Mouse (Mus musculus) R1 (cell line): Measurements from ENCODE around the gene Kcnj11.

Source experiments
- DNase-seq: peaks from one replicate; pipeline ENCODE4 v3.0.0-alpha.2; 2018; ENCODE audit warnings: low read depth, low spot score

The Kcnj11 gene

DNA sequence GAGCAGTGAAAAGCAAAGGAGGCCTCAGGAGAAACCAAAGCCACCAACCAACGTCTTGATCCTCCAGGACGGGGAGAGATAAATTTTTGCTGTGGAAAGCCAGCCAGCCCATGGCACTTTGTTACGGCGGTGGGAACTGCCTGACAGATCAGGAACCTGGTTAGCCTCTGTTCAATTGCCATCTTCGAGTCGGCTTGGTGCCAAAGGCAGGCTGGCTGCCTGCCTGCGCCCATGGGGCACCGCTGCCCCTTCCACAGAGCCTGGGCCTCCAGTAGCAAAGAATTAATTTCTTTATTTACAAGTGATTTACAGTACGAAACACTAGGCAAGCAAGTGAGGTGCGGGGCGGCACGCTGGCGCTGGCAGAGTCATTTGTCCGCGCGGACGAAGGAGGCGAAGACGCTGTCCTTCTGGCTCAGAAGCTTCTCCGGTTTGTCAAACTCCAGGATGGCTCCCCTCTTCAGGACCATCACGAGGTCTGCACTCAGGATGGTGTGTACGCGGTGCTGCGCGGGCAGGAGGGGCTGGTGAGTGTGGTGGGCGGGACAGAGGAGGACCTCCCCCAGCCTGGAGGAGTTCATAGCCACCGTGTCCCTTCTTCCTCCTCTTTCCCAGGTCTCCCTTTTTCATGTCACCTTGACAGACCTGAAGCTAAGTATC is 3.8 kb upstream of the Kcnj11 start:
- DNase-seq = no peak

DNA sequence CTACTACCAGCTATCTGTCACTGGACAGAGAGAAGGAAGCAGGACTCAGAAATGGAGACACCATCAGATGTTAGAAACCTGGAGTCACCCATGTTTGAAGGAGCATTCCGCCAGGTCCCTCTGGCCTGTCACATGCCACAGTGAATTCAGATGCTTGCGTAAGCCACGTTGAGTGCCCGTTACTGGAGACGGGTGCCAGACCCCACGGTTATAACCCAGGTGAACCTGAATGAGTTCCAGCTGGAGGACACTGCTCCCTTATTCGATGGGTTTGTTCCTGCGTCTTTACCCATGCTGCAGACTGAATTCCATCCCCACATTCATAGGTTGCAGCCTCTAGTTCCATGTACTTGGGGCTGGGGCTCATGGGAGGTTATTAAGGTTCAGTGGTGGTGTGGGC is 3.2 kb upstream of the Kcnj11 start:
- no peak for DNase-seq

- DNase-seq = no peak
Measured at GRCm38 (mm10) chr7:46103075-46103591, 2.6 kb upstream of the Kcnj11 start.

DNA sequence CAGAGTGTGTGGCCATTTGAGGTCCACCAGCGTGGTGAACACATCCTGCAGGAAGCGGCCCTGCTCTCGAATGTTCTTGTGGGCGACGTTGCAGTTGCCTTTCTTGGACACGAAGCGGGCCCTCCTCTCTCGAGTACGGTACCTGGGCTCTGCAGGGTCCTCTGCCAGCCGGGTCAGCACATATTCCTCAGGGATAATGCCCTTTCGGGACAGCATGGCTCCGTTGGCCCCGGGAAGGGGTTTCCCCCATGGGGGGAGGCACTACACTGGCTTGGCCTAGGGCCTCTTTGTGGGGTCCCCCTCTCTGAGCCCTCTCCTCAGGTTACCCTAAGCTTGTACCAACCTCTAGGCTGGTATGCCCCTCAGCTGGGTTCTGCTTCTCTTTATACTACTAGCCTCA is 882 bp downstream of the Kcnj11 start:
- DNase-seq = no peak

DNA sequence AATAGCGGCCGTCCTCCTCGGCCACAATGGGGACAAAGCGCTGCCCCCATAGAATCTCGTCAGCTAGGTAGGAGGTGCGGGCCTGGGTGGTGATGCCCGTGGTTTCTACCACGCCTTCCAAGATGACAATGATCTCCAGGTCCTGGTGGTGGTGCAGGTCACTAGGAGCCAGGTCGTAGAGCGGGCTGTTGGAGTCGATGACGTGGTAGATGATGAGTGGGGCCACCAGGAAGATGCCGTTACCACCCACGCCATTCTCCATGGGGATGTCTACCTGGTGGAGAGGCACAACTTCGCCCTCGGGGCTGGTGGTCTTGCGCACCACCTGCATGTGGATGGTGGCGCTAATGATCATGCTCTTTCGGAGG is 1.7 kb downstream of the Kcnj11 start:
- DNase-seq = no peak

DNA sequence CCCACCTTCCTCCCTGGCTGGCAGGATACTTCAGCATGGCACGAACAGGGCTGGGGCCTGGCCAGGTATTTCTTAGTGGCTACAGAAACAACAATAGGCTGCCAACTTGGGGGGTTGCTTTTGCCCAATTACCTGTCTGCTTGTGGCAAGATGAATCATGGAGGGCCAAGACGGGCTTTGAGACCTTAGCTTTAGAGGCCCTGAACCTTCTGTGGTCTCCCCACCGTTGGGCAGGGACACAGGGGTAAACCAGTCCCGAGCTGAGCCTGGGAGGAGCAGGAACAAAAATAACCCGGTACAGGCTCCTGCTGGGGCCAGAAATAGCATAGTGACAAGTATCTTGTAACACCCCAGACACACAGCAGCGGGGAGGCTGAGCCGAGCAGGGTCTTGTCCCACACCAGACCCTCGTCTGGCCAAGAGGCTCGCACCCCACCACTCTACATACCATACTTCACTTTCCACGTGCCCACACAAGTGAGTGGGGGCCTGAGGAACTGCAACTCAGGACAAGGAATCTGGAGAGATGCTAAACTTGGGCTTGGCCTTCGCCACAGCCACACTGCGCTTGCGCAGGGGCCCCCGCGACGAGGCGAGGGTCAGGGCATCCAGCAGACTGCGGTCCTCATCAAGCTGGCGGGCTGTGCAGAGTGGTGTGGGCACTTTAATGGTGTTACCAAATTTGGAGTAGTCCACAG is 2.2 kb downstream of the Kcnj11 start:
- no peak for DNase-seq

DNA sequence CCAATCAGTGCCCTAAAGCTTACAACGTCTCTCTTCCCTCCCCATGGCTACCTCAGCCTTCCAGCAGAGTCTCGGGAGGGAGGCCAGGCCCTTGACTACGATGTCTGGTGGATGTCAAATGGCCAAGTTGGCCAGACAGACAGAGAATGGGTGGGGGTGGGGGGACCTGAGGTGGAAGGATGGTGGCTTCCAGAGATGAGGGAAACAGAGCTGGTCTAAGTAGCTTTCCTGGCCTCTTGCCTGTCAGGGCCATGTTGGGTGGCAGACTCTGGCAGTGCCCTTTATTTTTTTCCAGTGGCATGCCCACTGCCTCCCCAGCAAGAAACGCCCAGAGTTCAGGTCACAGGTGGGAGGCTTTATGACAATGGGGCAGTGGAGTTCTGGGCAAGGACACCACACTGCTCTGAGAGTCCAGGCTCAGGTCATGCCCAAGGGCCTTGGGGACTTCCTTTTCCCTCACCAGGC is 3.2 kb downstream of the Kcnj11 start:
- DNase-seq = no peak

DNA sequence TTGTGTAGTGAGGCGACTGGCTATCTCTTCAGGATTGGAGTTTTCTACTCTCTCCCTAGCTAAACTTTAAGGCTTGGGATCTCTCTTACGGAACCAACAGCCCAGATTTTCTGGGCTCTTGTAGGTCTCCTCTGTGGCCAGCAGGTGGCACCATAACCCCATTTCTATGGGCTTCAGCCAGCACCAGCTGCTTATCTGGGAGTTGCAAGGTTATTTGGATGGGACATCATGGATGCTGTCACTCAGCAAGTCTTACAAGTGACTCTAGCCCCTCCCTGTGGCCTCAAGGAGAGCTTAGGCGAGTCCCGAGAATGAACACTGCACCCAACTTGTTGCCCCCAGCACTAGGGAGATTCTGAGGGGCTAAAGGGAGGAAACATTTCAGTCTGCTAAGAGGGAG is 4.4 kb downstream of the Kcnj11 start:
- peak; percentile 76 for DNase-seq

DNA sequence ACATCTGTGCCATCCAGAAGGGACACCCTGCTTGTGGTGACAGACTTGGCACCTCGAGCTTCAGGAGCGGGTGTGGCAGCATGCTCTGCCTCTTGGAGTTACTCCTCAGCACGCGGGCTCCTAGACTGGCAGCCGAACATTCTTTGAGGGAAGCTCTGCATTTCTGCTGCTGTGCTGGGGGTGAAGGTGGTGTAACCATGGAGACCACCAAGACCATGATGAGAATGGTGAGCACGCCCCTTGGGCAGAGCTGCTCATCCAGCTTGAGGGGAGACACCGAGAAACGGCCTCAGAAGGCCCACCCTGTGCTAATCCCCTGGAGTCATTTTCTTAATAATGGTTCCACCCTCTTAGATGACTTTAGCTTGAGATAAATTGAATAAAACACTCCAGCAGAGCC is 7.8 kb downstream of the Kcnj11 start:
- DNase-seq = no peak

- no peak for DNase-seq
Measured at GRCm38 (mm10) chr7:46088241-46088640, 12.3 kb downstream of the Kcnj11 start.

DNA sequence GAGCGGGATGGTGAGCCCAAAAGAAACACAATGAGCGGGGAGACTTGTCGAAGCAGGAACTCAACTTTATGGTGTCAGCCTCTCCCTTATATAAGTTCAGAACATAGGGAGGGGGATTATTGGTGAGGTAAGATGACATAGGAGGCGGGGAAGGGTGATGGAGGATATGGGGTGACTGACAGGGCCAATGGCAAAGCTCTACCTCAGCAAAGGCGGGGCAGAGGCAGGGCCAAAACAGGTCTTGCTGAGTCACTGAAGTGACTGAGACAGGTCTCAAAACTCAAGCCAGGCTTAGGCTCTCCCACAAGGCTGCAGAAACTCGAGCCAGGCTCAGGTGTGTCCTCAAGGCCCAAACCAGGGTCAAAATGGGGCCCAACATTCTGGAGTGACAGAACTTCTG is 14.2 kb downstream of the Kcnj11 start:
- DNase-seq = peak; percentile 46

GRCm38 (mm10) chr7:46084839-46085513 is 15.6 kb downstream of the Kcnj11 start:
- peak; percentile 49 for DNase-seq

DNA sequence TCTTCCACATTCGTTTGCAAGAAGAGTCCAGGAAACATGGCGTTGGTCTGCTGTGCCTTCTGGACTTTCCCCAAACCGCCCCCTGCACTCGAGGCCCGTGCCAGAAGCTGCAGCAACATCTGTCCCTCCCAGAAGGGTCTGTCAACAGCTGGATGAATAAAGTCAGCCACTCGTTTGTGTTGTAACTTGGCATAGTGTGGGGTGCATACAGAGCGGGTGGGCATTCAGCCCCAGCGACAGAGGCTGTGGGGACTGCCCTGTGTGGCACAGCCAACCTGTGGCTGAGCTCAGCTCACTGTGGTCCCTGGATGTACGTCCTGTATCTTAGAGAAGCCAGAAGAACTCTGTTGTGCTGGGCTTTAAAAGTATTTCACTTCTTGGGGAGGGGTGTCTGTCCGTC is 16.5 kb downstream of the Kcnj11 start:
- no peak for DNase-seq

DNA sequence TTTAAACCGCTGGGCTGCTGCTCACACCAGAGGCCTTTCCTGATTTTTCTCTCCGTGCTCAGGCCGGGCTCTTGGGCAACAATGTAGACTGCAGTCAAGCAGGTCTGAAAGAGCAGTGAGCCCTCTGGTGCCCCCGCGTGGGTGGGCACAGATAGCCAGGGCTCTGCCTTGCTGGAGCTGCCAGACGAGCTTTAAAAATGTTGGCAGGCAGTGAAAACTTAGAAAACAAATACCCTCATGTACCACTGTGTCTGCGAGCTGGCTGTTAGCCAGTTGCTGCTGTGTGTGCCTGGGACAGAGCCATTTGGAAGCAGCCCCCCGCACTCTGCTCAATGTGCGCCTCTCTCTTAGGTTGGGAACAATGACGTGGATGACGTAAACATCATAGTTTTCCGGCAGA is 22.9 kb downstream of the Kcnj11 start:
- no peak for DNase-seq

DNA sequence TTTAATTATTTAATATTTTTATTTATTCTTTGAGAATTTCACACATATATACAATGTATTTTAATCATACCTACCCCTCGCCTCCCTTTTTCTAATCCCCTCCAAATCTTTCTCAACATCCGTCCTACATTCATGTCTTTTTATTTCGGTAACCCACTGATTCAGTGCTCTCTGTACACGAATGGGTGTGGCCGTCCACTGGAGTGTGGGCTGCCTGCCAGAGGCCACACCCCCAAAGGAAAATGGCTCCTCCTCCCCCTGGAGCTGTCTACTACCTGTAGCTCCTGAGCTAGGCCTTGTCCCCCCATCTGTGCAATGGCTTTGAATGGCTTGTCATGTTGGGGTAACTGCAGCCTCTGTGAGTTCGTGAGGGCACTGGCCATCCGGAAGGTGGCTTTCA is 23.7 kb downstream of the Kcnj11 start:
- DNase-seq = no peak

GRCm38 (mm10) chr7:46068831-46069230 is 31.7 kb downstream of the Kcnj11 start:
- no peak for DNase-seq

GRCm38 (mm10) chr7:46063296-46063695 is 37.3 kb downstream of the Kcnj11 start:
- DNase-seq = no peak

GRCm38 (mm10) chr7:46061614-46062013 is 39.0 kb downstream of the Kcnj11 start:
- DNase-seq = no peak

GRCm38 (mm10) chr7:46060688-46061087 is 39.9 kb downstream of the Kcnj11 start:
- DNase-seq = no peak

DNA sequence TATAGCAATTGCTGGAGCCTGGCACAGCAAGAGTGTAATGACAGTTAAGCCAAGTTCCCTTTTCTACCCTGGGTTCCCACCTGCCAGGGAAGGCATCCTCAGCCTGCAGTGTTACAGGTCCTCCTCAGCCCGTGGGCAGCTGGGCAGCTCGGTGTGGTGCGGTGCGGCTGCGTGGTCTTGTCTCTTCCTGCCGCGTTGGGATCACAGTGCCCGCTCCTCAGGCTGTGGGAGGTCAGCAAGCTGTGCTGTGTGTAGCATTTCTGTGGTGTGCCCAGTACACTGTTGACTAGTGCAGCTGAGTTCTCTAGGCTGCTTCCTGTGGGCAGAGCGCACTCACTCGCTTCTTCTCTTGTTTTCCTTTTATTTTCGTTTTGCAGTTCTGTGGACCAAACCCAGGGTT is 41.7 kb downstream of the Kcnj11 start:
- no peak for DNase-seq

- DNase-seq = no peak
Measured at GRCm38 (mm10) chr7:46053566-46053965, 47.0 kb downstream of the Kcnj11 start.

DNA sequence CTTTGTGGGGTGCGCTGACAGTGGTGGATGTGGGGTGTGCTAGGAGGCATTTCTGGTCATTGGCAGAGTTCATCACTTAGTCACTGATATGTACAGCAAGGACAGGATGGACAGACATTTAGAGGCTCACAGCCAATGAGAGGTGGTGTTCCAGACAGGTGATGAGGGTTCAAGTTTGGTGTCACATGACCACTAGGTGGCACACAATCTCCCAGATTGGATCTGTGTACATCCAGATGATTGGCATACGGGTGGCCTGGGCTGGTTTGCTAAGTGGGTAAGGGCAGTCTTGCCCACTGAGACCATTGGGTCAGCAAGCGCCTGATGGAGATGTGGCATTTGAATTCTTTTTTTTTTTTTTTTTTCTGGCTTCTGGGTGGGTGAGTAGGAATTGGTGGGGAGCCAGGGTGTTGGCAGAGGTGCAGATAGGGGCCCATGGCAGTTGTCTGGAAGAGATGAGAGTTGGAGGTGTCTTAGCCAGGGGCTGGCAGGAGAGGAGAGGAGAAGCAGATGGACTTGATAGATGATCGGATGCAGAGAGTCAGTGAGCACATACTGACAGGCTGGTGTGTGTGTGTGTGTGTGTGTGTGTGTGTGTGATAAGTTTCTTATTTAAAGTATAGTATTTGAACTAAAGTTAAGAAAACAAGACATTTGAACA is 48.3 kb downstream of the Kcnj11 start:
- DNase-seq = no peak
